Mouse (Mus musculus) erythroblast, adult 5-6 weeks (primary cell): Measurements from ENCODE around the gene Vmn2r87. TPM values are rescaled to one million over a fixed set of nuclear protein-coding genes. Genes with fewer than 3 reads are reported as not detected.
A peak's percentile ranks its signal among the peaks of the same experiment; 100 is the strongest.
"Not testable (repeated sequence)": the region's sequence is repeated elsewhere in the genome, so short reads cannot be mapped to it uniquely, and the experiment has no call there.

Experiments used
- ATAC-seq: replicated peaks from 2 replicates; pipeline ENCODE4 v1.8.0; 2016; ENCODE audit warnings: moderate number of reproducible peaks, mild to moderate bottlenecking, moderate TSS enrichment, inconsistent platforms; ENCODE audit not compliant: poor library complexity, low FRiP score, severe bottlenecking
- total RNA-seq, 2 experiments: library from RNA; stranded (forward) in 1 of 2; stranded (reverse) in 1 of 2; fragments of 150-400 nt in 1 of 2; fragments of 200-764, 138-1000 nt in 1 of 2; gene quantifications; 2 replicates each; pipeline versions ENCODE4 v1.2.3 to v1.2.4; 2015 to 2017; ENCODE audit warnings: low replicate concordance in 2 of 2

Gene Vmn2r87
- total RNA-seq (2015; ENCODE audit: low replicate concordance) (not detected in 2 replicates), total RNA-seq (2017; ENCODE audit: low replicate concordance) (not detected in 2 replicates)

- no peak for ATAC-seq
Observed at GRCm38 (mm10) chr10:130497296-130497695, at the start of gene Vmn2r87. Gene Vmn2r87 (minus strand): TSS chr10:130497396.

GRCm38 (mm10) chr10:130544331-130544730, 47.1 kb upstream of the Vmn2r87 start:
- ATAC-seq = not testable (repeated sequence)

GRCm38 (mm10) chr10:130541931-130542691, 44.9 kb upstream of the Vmn2r87 start:
- peak; percentile 97 for ATAC-seq

GRCm38 (mm10) chr10:130536101-130536500, 38.9 kb upstream of the Vmn2r87 start:
- no peak for ATAC-seq

GRCm38 (mm10) chr10:130527926-130528325, 30.7 kb upstream of the Vmn2r87 start:
- ATAC-seq = no peak

GRCm38 (mm10) chr10:130470311-130470760, 26.9 kb downstream of the Vmn2r87 start:
- no peak for ATAC-seq

GRCm38 (mm10) chr10:130455950-130456349, 41.2 kb downstream of the Vmn2r87 start, which contains the start of gene Vmn2r86:
Gene Vmn2r86 (minus strand): TSS chr10:130456050.
- ATAC-seq = not testable (repeated sequence)

GRCm38 (mm10) chr10:130444776-130445175, 52.4 kb downstream of the Vmn2r87 start:
- no peak; the same call in 1 of the 2 replicates for ATAC-seq

- ATAC-seq = not testable (repeated sequence)
Observed at GRCm38 (mm10) chr10:130434185-130434898, 62.9 kb downstream of the Vmn2r87 start.

GRCm38 (mm10) chr10:130429603-130430002, 67.6 kb downstream of the Vmn2r87 start, which contains the start of gene Vmn2r85:
Gene Vmn2r85 (minus strand): TSS chr10:130429703.
- not testable (repeated sequence) for ATAC-seq

GRCm38 (mm10) chr10:130422368-130422767, 74.8 kb downstream of the Vmn2r87 start:
- ATAC-seq = not testable (repeated sequence)

Other genes with a start within 250 kb of the Vmn2r87 start
- gene Neurod4, start 217.2 kb downstream of the Vmn2r87 start, total RNA-seq (2015; ENCODE audit: low replicate concordance) = not detected in 2 replicates
- gene Neurod4, start 217.2 kb downstream of the Vmn2r87 start, total RNA-seq (2017; ENCODE audit: low replicate concordance) = not detected in 2 replicates
- 0.77 and 2.7 TPM in 2 replicates for gene Tespa1, start 174.5 kb downstream of the Vmn2r87 start, total RNA-seq (2015; ENCODE audit: low replicate concordance)
- 2.5 and 3.2 TPM in 2 replicates for gene Tespa1, start 174.5 kb downstream of the Vmn2r87 start, total RNA-seq (2017; ENCODE audit: low replicate concordance)
- gene Vmn2r84, start 103.1 kb downstream of the Vmn2r87 start, total RNA-seq (2015; ENCODE audit: low replicate concordance) = not detected in 2 replicates
- 0.17 TPM in 1 of 2 replicates, not detected in the other for gene Vmn2r84, start 103.1 kb downstream of the Vmn2r87 start, total RNA-seq (2017; ENCODE audit: low replicate concordance)
- not detected in 2 replicates for gene Vmn2r85, start 67.7 kb downstream of the Vmn2r87 start, total RNA-seq (2015; ENCODE audit: low replicate concordance)
- not detected in 2 replicates for gene Vmn2r85, start 67.7 kb downstream of the Vmn2r87 start, total RNA-seq (2017; ENCODE audit: low replicate concordance)
- not detected in 2 replicates for gene Vmn2r86, start 41.3 kb downstream of the Vmn2r87 start, total RNA-seq (2015; ENCODE audit: low replicate concordance)
- gene Vmn2r86, start 41.3 kb downstream of the Vmn2r87 start, total RNA-seq (2017; ENCODE audit: low replicate concordance) = not detected in 2 replicates